Mouse (Mus musculus) MEL (cell line): ENCODE measurements around the gene Yrdc. TPM values are rescaled to one million over a fixed set of nuclear protein-coding genes. Genes with fewer than 3 reads are reported as not detected.

Experiments
- DNase-seq: peaks from one replicate; pipeline ENCODE4 v3.0.0; 2011; ENCODE audit warnings: low read depth, low spot score
- H3K27ac ChIP-seq: 2 replicates; pipeline ENCODE4 v1.5.1; 2012; ENCODE audit warnings: low read depth, mild to moderate bottlenecking, control low read depth, low read length, moderate library complexity; ENCODE audit not compliant: control insufficient read depth
- H3K27me3 ChIP-seq, 2 experiments: fragments of 150-350 bp in 1 of 2; sonication (generic) in 1 of 2; 2 replicates each; pipeline ENCODE4 v1.6.1; 2012; ENCODE audit warnings: low read length in 2 of 2, mild to moderate bottlenecking in 2 of 2, improper control_type of control experiment in 1 of 2, moderate library complexity in 1 of 2; ENCODE audit not compliant: insufficient read depth in 2 of 2, control insufficient read depth in 1 of 2
- H3K36me3 ChIP-seq, 2 experiments: 2 replicates each; pipeline ENCODE4 v1.6.1; 2012 to 2014; ENCODE audit warnings: low read length in 2 of 2, improper control_type of control experiment in 1 of 2, inconsistent platforms in 1 of 2, mild to moderate bottlenecking in 1 of 2; ENCODE audit not compliant: insufficient read depth in 2 of 2, control insufficient read depth in 1 of 2
- H3K4me1 ChIP-seq, 2 experiments: fragments of 150-350 bp in 1 of 2; sonication (generic) in 1 of 2; 2 replicates each; pipeline ENCODE4 v1.6.1; 2012; ENCODE audit warnings: low read length in 2 of 2, improper control_type of control experiment in 1 of 2, mild to moderate bottlenecking in 1 of 2; ENCODE audit not compliant: insufficient read depth in 2 of 2, control insufficient read depth in 1 of 2
- H3K4me3 ChIP-seq, 2 experiments: fragments of 150-350 bp in 1 of 2; sonication (generic) in 1 of 2; 2 replicates each; pipeline ENCODE4 v1.5.1; 2012; ENCODE audit warnings: low read depth in 2 of 2, low read length in 2 of 2, mild to moderate bottlenecking in 2 of 2, moderate library complexity in 2 of 2, control low read depth in 1 of 2, improper control_type of control experiment in 1 of 2; ENCODE audit not compliant: control insufficient read depth in 1 of 2, insufficient read depth in 1 of 2
- H3K79me2 ChIP-seq: 2 replicates; pipeline ENCODE4 v1.6.1; 2012; ENCODE audit warnings: mild to moderate bottlenecking, low read length, moderate library complexity; ENCODE audit not compliant: control insufficient read depth, poor library complexity, insufficient read depth
- H3K9ac ChIP-seq: 2 replicates; pipeline ENCODE4 v1.6.1; 2012; ENCODE audit warnings: low read depth, mild to moderate bottlenecking, control low read depth, low read length, moderate library complexity; ENCODE audit not compliant: control insufficient read depth, poor library complexity, severe bottlenecking
- H3K9me3 ChIP-seq: fragments of 150-350 bp; sonication (generic); replicated peaks from 2 replicates; pipeline ENCODE4 v1.6.1; 2012; ENCODE audit warnings: mild to moderate bottlenecking, low read length, improper control_type of control experiment, moderate library complexity; ENCODE audit not compliant: insufficient read depth
- CTCF ChIP-seq, 3 experiments: IDR thresholded peaks in 2 of 3; conservative IDR thresholded peaks in 1 of 3; 2 replicates each; pipeline ENCODE4 v1.5.1; 2011 to 2012; ENCODE audit warnings: low read length in 3 of 3, low read depth in 2 of 3, mild to moderate bottlenecking in 2 of 3, improper control_type of control experiment in 1 of 3, inconsistent platforms in 1 of 3, mixed read lengths in 1 of 3, moderate library complexity in 1 of 3; ENCODE audit not compliant: control insufficient read depth in 1 of 3, insufficient read depth in 1 of 3, poor library complexity in 1 of 3, severe bottlenecking in 1 of 3
- ELF1 ChIP-seq: IDR thresholded peaks from 2 replicates; pipeline ENCODE4 v1.6.1; 2014; ENCODE audit warnings: low read depth, mild to moderate bottlenecking, inconsistent platforms, low read length, improper control_type of control experiment, moderate library complexity
- GABPA ChIP-seq: IDR thresholded peaks from 2 replicates; pipeline ENCODE4 v1.6.1; 2012; ENCODE audit warnings: low read depth, mild to moderate bottlenecking, inconsistent platforms, low read length, improper control_type of control experiment, moderate library complexity
- KAT2A ChIP-seq: conservative IDR thresholded peaks from 2 replicates; pipeline ENCODE4 v1.6.1; 2012; ENCODE audit warnings: low read depth, low read length, improper control_type of control experiment, inconsistent platforms
- MXI1 ChIP-seq: IDR thresholded peaks from 2 replicates; pipeline ENCODE4 v1.6.1; 2011; ENCODE audit warnings: mild to moderate bottlenecking, low read depth, low read length, improper control_type of control experiment
- POLR2A ChIP-seq, 2 experiments: IDR thresholded peaks; 2 replicates each; pipeline ENCODE4 v1.6.1; 2011 to 2012; ENCODE audit warnings: low read length in 2 of 2, mild to moderate bottlenecking in 2 of 2, control low read depth in 1 of 2, improper control_type of control experiment in 1 of 2, low read depth in 1 of 2, moderate library complexity in 1 of 2; ENCODE audit not compliant: control insufficient read depth in 1 of 2, insufficient read depth in 1 of 2, poor library complexity in 1 of 2
- POLR2AphosphoS5 ChIP-seq: IDR thresholded peaks from 2 replicates; pipeline ENCODE4 v1.6.1; 2012; ENCODE audit warnings: low read depth, borderline replicate concordance, mild to moderate bottlenecking, inconsistent platforms, low read length, moderate library complexity, mixed read lengths
- RAD21 ChIP-seq: IDR thresholded peaks from 2 replicates; pipeline ENCODE4 v1.6.1; 2011; ENCODE audit warnings: mild to moderate bottlenecking, low read depth, low read length, improper control_type of control experiment
- SIN3A ChIP-seq: IDR thresholded peaks from 2 replicates; pipeline ENCODE4 v1.6.1; 2012; ENCODE audit warnings: low read length, improper control_type of control experiment, inconsistent platforms
- SMC3 ChIP-seq: IDR thresholded peaks from 2 replicates; pipeline ENCODE4 v1.6.1; 2011; ENCODE audit warnings: low read depth, low read length, improper control_type of control experiment
- TAL1 ChIP-seq: IDR thresholded peaks from 2 replicates; pipeline ENCODE4 v1.6.1; 2012; ENCODE audit warnings: mild to moderate bottlenecking, inconsistent platforms, low read length, moderate library complexity, mixed read lengths
- TBP ChIP-seq: IDR thresholded peaks from 2 replicates; pipeline ENCODE4 v1.8.0; 2011; ENCODE audit warnings: low read depth, low read length, improper control_type of control experiment
- USF1 ChIP-seq: IDR thresholded peaks from 2 replicates; pipeline ENCODE4 v1.6.1; 2014; ENCODE audit warnings: low read depth, mild to moderate bottlenecking, inconsistent platforms, low read length, improper control_type of control experiment, moderate library complexity
- polyA plus RNA-seq, 2 experiments: library from polyadenylated mRNA; stranded (reverse) in 1 of 2; unstranded in 1 of 2; fragments of >175 nt in 1 of 2; fragments of >200 nt in 1 of 2; gene quantifications; 2 replicates each; pipeline versions ENCODE4 v1.2.1 to v1.2.4; 2012; ENCODE audit warnings: low replicate concordance in 2 of 2, low read depth in 1 of 2; ENCODE audit not compliant: insufficient read length in 2 of 2, insufficient read depth in 1 of 2, missing spikeins in 1 of 2
- total RNA-seq: library from RNA; depleted of rRNA; stranded (reverse); fragments of 300-350 nt; gene quantifications from 2 replicates; pipeline ENCODE4 v1.2.3, GENCODE M21; 2012

The Yrdc gene
- total and polyA plus RNA-seq, 3 experiments, result 105 to 107 TPM; not detected in 1

DNA sequence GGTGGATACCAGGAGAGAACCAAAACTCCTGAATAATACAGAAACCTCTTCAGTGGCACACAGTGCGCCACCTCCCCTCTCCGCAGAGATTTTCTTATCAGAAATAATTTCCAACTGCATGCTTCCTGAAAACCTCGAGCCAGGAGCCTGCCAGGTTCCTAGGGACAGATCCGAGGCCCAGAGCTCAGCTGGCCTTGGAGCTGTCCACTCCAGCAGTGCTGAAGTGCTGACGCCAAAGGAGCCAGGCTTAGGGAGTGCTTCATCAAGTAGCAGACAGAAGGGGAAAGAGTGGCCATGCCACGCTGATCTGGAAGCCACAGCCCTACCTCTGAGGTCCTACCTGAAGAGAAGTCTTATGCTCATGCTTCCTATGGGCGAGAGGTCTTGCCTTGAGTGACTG is 10.0 kb downstream of the Yrdc start:
- DNase-seq, result peak; percentile 71
- TF ChIP-seq USF1, result no peak
- TF ChIP-seq ELF1, result no peak
- no peak for TF ChIP-seq POLR2AphosphoS5
- TF ChIP-seq SMC3, result peak; percentile 7; the same call in 1 of the 2 replicates
- TF ChIP-seq MXI1, result peak; percentile 63
- TF ChIP-seq SIN3A, result peak; percentile 97
- H3K27me3 ChIP-seq, result no peaks in the 10 kb centered on the region
- H3K79me2 ChIP-seq, result no peaks in the 10 kb centered on the region
- H3K4me1 ChIP-seq, result no peaks in the 10 kb centered on the region
- no peak overlapping the region for H3K27ac ChIP-seq
- no peak overlapping the region for H3K9ac ChIP-seq
- no peaks in the 10 kb centered on the region for H3K36me3 ChIP-seq
- H3K4me3 ChIP-seq, result no peak overlapping the region
- no peaks in the 10 kb centered on the region for H3K9me3 ChIP-seq

DNA sequence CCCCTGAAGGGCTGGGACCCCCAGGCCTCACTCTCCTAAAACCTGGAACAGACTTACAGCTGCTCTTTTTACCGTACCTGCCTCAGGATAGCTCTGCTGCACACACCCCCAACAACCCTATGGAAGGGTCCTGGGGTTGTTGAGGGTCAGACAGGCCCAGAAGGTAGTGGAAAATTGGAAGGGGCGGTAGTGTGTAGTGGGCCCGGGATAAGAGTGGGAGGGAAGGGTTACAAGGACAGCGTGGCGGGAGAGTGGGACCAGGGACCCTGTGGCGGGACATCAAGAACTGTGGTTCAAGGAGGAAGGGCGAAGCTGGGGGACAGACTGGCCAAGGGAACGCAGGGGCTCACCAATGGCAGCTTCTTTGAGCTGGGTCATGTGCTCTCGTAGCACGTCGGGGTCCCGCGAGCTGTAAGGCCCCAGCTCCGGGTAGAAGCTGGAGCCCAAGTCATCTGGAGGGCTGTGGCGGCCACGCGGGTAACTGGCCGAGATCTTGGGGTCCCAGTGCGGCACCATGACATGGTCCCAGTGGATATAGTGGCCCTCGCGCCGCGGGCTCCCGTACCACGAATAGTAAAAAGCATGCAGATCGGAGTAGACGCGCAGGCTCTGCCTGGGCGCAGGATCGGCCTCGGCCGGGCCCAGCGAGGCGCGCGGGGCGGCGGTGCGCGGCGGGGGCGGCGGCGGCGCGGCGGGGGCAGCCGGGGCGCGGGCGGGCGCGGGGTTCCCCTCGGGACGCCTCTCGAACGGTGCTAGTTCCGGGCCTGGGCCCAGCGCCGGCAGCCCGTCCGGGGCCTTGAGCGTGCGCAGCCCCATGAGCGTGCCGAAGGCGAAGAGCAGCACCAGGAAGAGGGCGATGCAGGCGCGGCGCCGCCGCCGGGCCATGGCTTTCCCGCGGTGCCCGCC is 11.1 kb downstream of the Yrdc start, which contains the start of gene Maneal:
Gene Maneal (minus strand): TSS at position 889 of the 906 bp plus-strand sequence.
- Histone ChIP-seq H3K4me3 (no peak within 1 kb of the TSS), H3K9ac (no peak within 1 kb of the TSS), H3K27me3 (no peaks in the 10 kb centered on the region), H3K36me3 (no peaks in the 10 kb centered on the region), H3K27ac (no peak within 1 kb of the TSS)
- TF ChIP-seq KAT2A, result no peak
- no peak for TF ChIP-seq SIN3A
- no peak for TF ChIP-seq GABPA
- TF ChIP-seq POLR2A (IDR thresholded peaks at IDR 0.05; ENCODE audit: control insufficient read depth in 1 of 2, insufficient read depth in 1 of 2, low read depth in 1 of 2, low read length in 2 of 2, poor library complexity in 1 of 2), result 0 out of 4 replicates have a peak, but pooled peaks of 1 of the 2 experiments have one; percentile 5
- TF ChIP-seq, all 39 proteins: peak for 1
- DNase-seq, result no peak
- Histone ChIP-seq H3K4me1 (no peaks in the 10 kb centered on the region), H3K9me3 (no peaks in the 10 kb centered on the region), H3K79me2 (no peaks in the 10 kb centered on the region)

GRCm38 (mm10) chr4:124872719-124873118 is 22.2 kb downstream of the Yrdc start:
- Histone ChIP-seq H3K36me3 (no peaks in the 10 kb centered on the region), H3K79me2 (no peaks in the 10 kb centered on the region), H3K4me1 (no peaks in the 10 kb centered on the region), H3K27me3 (no peaks in the 10 kb centered on the region), H3K9me3 (no peaks in the 10 kb centered on the region), H3K9ac (no peak overlapping the region), H3K4me3 (no peak overlapping the region), H3K27ac (no peak overlapping the region)
- TF ChIP-seq SMC3 (peak; percentile 20; the same call in 1 of the 2 replicates), POLR2AphosphoS5 (no peak), MXI1 (no peak), RAD21 (peak; percentile 10), TBP (no peak), CTCF (IDR thresholded peaks at IDR 0.05 in 2 of 3, conservative IDR thresholded peaks at IDR 0.05 in 1 of 3; ENCODE audit: control insufficient read depth in 1 of 3, insufficient read depth in 1 of 3, low read depth in 2 of 3, low read length in 3 of 3, poor library complexity in 1 of 3, severe bottlenecking in 1 of 3) (peak; percentile 30 to 55 (median 38)), TAL1 (no peak)
- DNase-seq, result peak; percentile 36
